Mouse (Mus musculus): ENCODE results near the gene Prkcq. TPM values are rescaled to one million over a fixed set of nuclear protein-coding genes. Genes with fewer than 3 reads are reported as not detected.

Prkcq gene
- total RNA-seq, 2 experiments from 2014 or later: 7.4 to 8.9 TPM

GRCm38 (mm10) chr2:11192281-11193098 is 20.6 kb downstream of the Prkcq start:
- TF ChIP-seq CTCF (conservative IDR thresholded peaks at IDR 0.05): no peak
- no peak overlapping the region for H3K4me3 ChIP-seq
- no peak for DNase-seq (ENCODE audit: low spot score in 2 of 2)
- H3K27ac ChIP-seq: 0 out of 2 replicates have a peak overlapping the region, but pooled peaks have one; percentile 10

GRCm38 (mm10) chr2:11193099-11193618 is 21.3 kb downstream of the Prkcq start:
- DNase-seq (ENCODE audit: low spot score in 2 of 2): no peak
- no peak overlapping the region for H3K4me3 ChIP-seq
- no peak overlapping the region for H3K27ac ChIP-seq
- TF ChIP-seq CTCF (conservative IDR thresholded peaks at IDR 0.05): no peak

- DNase-seq (ENCODE audit: low spot score in 2 of 2): no peak
- TF ChIP-seq CTCF (conservative IDR thresholded peaks at IDR 0.05): no peak
These were observed 22.9 kb downstream of the Prkcq start for GRCm38 (mm10) chr2:11194732-11195340.

GRCm38 (mm10) chr2:11196071-11196470 is 24.2 kb downstream of the Prkcq start:
- no peak for TF ChIP-seq CTCF (conservative IDR thresholded peaks at IDR 0.05)
- H3K27ac ChIP-seq: no peak overlapping the region
- no peak for DNase-seq (ENCODE audit: low spot score in 2 of 2)
- H3K4me3 ChIP-seq: no peak overlapping the region

More at GRCm38 (mm10) chr2:11194732-11195340, 22.9 kb downstream of the Prkcq start:
- H3K4me3 ChIP-seq: no peak overlapping the region
- H3K27ac ChIP-seq: no peak overlapping the region

GRCm38 (mm10) chr2:11196952-11197559 is 25.1 kb downstream of the Prkcq start:
- H3K4me3 ChIP-seq: no peak overlapping the region
- TF ChIP-seq CTCF (conservative IDR thresholded peaks at IDR 0.05): no peak
- DNase-seq (ENCODE audit: low spot score in 2 of 2): no peak
- no peak overlapping the region for H3K27ac ChIP-seq

- no peak for DNase-seq (ENCODE audit: low spot score in 2 of 2)
- TF ChIP-seq CTCF (conservative IDR thresholded peaks at IDR 0.05): no peak
- Histone ChIP-seq H3K27ac (no peak overlapping the region), H3K4me3 (no peak overlapping the region)
These were observed 27.7 kb downstream of the Prkcq start for GRCm38 (mm10) chr2:11199624-11200023.

- no peak for TF ChIP-seq CTCF (conservative IDR thresholded peaks at IDR 0.05)
- no peak overlapping the region for H3K27ac ChIP-seq
These were observed 30.9 kb downstream of the Prkcq start for GRCm38 (mm10) chr2:11202841-11203240.

GRCm38 (mm10) chr2:11203261-11203660 is 31.4 kb downstream of the Prkcq start:
- Histone ChIP-seq H3K27ac (no peak overlapping the region), H3K4me3 (no peak overlapping the region)
- TF ChIP-seq CTCF (conservative IDR thresholded peaks at IDR 0.05): no peak
- DNase-seq (ENCODE audit: low spot score in 2 of 2): no peak

More at GRCm38 (mm10) chr2:11202841-11203240, 30.9 kb downstream of the Prkcq start:
- no peak for DNase-seq (ENCODE audit: low spot score in 2 of 2)
- H3K4me3 ChIP-seq: no peak overlapping the region

- TF ChIP-seq CTCF (conservative IDR thresholded peaks at IDR 0.05): no peak
- DNase-seq (ENCODE audit: low spot score in 2 of 2): no peak
- no peak overlapping the region for H3K27ac ChIP-seq
- H3K4me3 ChIP-seq: no peak overlapping the region
These were observed 32.3 kb downstream of the Prkcq start for GRCm38 (mm10) chr2:11204232-11204631.

- no peak for DNase-seq (ENCODE audit: low spot score in 2 of 2)
- Histone ChIP-seq H3K4me3 (no peak overlapping the region), H3K27ac (no peak overlapping the region)
- TF ChIP-seq CTCF (conservative IDR thresholded peaks at IDR 0.05): no peak
These were observed 33.1 kb downstream of the Prkcq start for GRCm38 (mm10) chr2:11204961-11205360.

GRCm38 (mm10) chr2:11205720-11206119 is 33.8 kb downstream of the Prkcq start:
- no peak for DNase-seq (ENCODE audit: low spot score in 2 of 2)

GRCm38 (mm10) chr2:11208263-11208662 is 36.4 kb downstream of the Prkcq start:
- no peak for DNase-seq (ENCODE audit: low spot score in 2 of 2)
- no peak overlapping the region for H3K27ac ChIP-seq
- no peak for TF ChIP-seq CTCF (conservative IDR thresholded peaks at IDR 0.05)
- H3K4me3 ChIP-seq: no peak overlapping the region

More at GRCm38 (mm10) chr2:11205720-11206119, 33.8 kb downstream of the Prkcq start:
- Histone ChIP-seq H3K27ac (no peak overlapping the region), H3K4me3 (no peak overlapping the region)
- no peak for TF ChIP-seq CTCF (conservative IDR thresholded peaks at IDR 0.05)

GRCm38 (mm10) chr2:11209335-11209734 is 37.4 kb downstream of the Prkcq start:
- no peak for TF ChIP-seq CTCF (conservative IDR thresholded peaks at IDR 0.05)
- no peak overlapping the region for H3K4me3 ChIP-seq
- no peak overlapping the region for H3K27ac ChIP-seq
- DNase-seq (ENCODE audit: low spot score in 2 of 2): no peak

Data from layer of hippocampus, adult 2 months (tissue).